Mouse (Mus musculus) erythroblast, embryonic 14.5 days (primary cell): ENCODE results near the gene Ddx11.

Experiments used
- GATA1 ChIP-seq: IDR thresholded peaks from 2 replicates; pipeline ENCODE4 v1.6.1; 2012; ENCODE audit warnings: low read length, inconsistent platforms, mixed read lengths
- TAL1 ChIP-seq: IDR thresholded peaks from 3 replicates; pipeline ENCODE4 v1.6.1; 2012; ENCODE audit warnings: low read length, inconsistent platforms, mixed read lengths

GRCm38 (mm10) chr17:66197041-66197440, 73.7 kb downstream of the Ddx11 start:
- TF ChIP-seq GATA1 (no peak), TAL1 (no peak)
